Mouse (Mus musculus): ENCODE measurements around the gene Plin2. TPM values are rescaled to one million over a fixed set of nuclear protein-coding genes. Genes with fewer than 3 reads are reported as not detected.

Gene Plin2
- polyA plus RNA-seq, 1 experiment from 2014 or later, result 40.8 TPM

GRCm38 (mm10) chr4:86692931-86693330 is 23.1 kb upstream of the Plin2 start:
- ATAC-seq (replicated peaks), result no peak

GRCm38 (mm10) chr4:86691290-86691689 is 21.4 kb upstream of the Plin2 start:
- no peaks in the 10 kb centered on the region for H3K9me3 ChIP-seq
- no peak overlapping the region for H3K4me2 ChIP-seq
- WGBS, result 66% methylated on average over 4 of the region's 4 CpGs
- no peaks in the 10 kb centered on the region for H3K27me3 ChIP-seq (replicated peaks)
- H3K36me3 ChIP-seq (replicated peaks), result no peaks in the 10 kb centered on the region
- no peak overlapping the region for H3K27ac ChIP-seq
- ATAC-seq (replicated peaks), result no peak
- H3K9ac ChIP-seq, result no peak overlapping the region
- H3K4me1 ChIP-seq, result no peaks in the 10 kb centered on the region
- no peak overlapping the region for H3K4me3 ChIP-seq

More at GRCm38 (mm10) chr4:86692931-86693330, 23.1 kb upstream of the Plin2 start:
- Histone ChIP-seq H3K4me1 (no peaks in the 10 kb centered on the region), H3K4me3 (no peak overlapping the region), H3K4me2 (no peak overlapping the region), H3K27me3 (replicated peaks) (no peaks in the 10 kb centered on the region), H3K9ac (no peak overlapping the region), H3K27ac (no peak overlapping the region), H3K9me3 (no peaks in the 10 kb centered on the region), H3K36me3 (replicated peaks) (no peaks in the 10 kb centered on the region)
- WGBS, result 88% methylated on average over 7 of the region's 7 CpGs

GRCm38 (mm10) chr4:86690768-86691167 is 20.9 kb upstream of the Plin2 start:
- Histone ChIP-seq H3K4me2 (no peak overlapping the region), H3K4me3 (no peak overlapping the region), H3K36me3 (replicated peaks) (no peaks in the 10 kb centered on the region), H3K27ac (no peak overlapping the region), H3K27me3 (replicated peaks) (no peaks in the 10 kb centered on the region), H3K9ac (no peak overlapping the region), H3K9me3 (no peaks in the 10 kb centered on the region), H3K4me1 (no peaks in the 10 kb centered on the region)
- ATAC-seq (replicated peaks), result no peak
- 87% methylated on average over 6 of the region's 6 CpGs for WGBS

- Histone ChIP-seq H3K9me3 (no peaks in the 10 kb centered on the region), H3K4me2 (no peak overlapping the region), H3K27ac (no peak overlapping the region), H3K4me1 (no peaks in the 10 kb centered on the region), H3K27me3 (replicated peaks) (no peaks in the 10 kb centered on the region), H3K9ac (no peak overlapping the region), H3K4me3 (no peak overlapping the region), H3K36me3 (replicated peaks) (no peaks in the 10 kb centered on the region)
- 49% methylated on average over 7 of the region's 7 CpGs for WGBS
- ATAC-seq (replicated peaks), result no peak
Observed at GRCm38 (mm10) chr4:86690194-86690593, 20.3 kb upstream of the Plin2 start.

GRCm38 (mm10) chr4:86689056-86689735 is 19.3 kb upstream of the Plin2 start:
- H3K27ac ChIP-seq, result no peak overlapping the region
- H3K4me2 ChIP-seq, result no peak overlapping the region
- no peak for ATAC-seq (replicated peaks)
- no peak overlapping the region for H3K9ac ChIP-seq
- WGBS, result 77% methylated on average over 10 of the region's 10 CpGs
- H3K36me3 ChIP-seq (replicated peaks), result no peaks in the 10 kb centered on the region
- H3K4me3 ChIP-seq, result no peak overlapping the region
- no peaks in the 10 kb centered on the region for H3K9me3 ChIP-seq
- H3K27me3 ChIP-seq (replicated peaks), result no peaks in the 10 kb centered on the region
- no peaks in the 10 kb centered on the region for H3K4me1 ChIP-seq

GRCm38 (mm10) chr4:86686564-86686963 is 16.7 kb upstream of the Plin2 start:
- Histone ChIP-seq H3K9me3 (no peaks in the 10 kb centered on the region), H3K4me1 (no peaks in the 10 kb centered on the region), H3K27me3 (replicated peaks) (no peaks in the 10 kb centered on the region), H3K4me2 (no peak overlapping the region), H3K4me3 (no peak overlapping the region), H3K36me3 (replicated peaks) (no peaks in the 10 kb centered on the region), H3K27ac (no peak overlapping the region), H3K9ac (no peak overlapping the region)
- ATAC-seq (replicated peaks), result no peak
- 85% methylated on average over 3 of the region's 3 CpGs for WGBS

GRCm38 (mm10) chr4:86686009-86686366 is 16.1 kb upstream of the Plin2 start:
- ATAC-seq (replicated peaks), result no peak
- Histone ChIP-seq H3K27ac (no peak overlapping the region), H3K9me3 (no peaks in the 10 kb centered on the region), H3K27me3 (replicated peaks) (no peaks in the 10 kb centered on the region), H3K4me3 (no peak overlapping the region), H3K4me1 (no peaks in the 10 kb centered on the region), H3K4me2 (no peak overlapping the region), H3K9ac (no peak overlapping the region), H3K36me3 (replicated peaks) (no peaks in the 10 kb centered on the region)
- 82% methylated on average over 2 of the region's 2 CpGs for WGBS

- Histone ChIP-seq H3K36me3 (replicated peaks) (no peaks in the 10 kb centered on the region), H3K9me3 (no peaks in the 10 kb centered on the region), H3K4me3 (no peak overlapping the region), H3K27ac (no peak overlapping the region), H3K4me1 (no peaks in the 10 kb centered on the region), H3K4me2 (no peak overlapping the region), H3K27me3 (replicated peaks) (no peaks in the 10 kb centered on the region), H3K9ac (no peak overlapping the region)
- ATAC-seq (replicated peaks), result no peak
- WGBS, result 82% methylated on average over 11 of the region's 11 CpGs
Observed at GRCm38 (mm10) chr4:86685231-86686008, 15.6 kb upstream of the Plin2 start.

- Histone ChIP-seq H3K4me2 (no peak overlapping the region), H3K27me3 (replicated peaks) (no peaks in the 10 kb centered on the region), H3K9me3 (no peaks in the 10 kb centered on the region), H3K36me3 (replicated peaks) (no peaks in the 10 kb centered on the region), H3K4me1 (no peaks in the 10 kb centered on the region), H3K9ac (no peak overlapping the region), H3K4me3 (no peak overlapping the region), H3K27ac (no peak overlapping the region)
- no peak for ATAC-seq (replicated peaks)
- 86% methylated on average over 6 of the region's 6 CpGs for WGBS
Observed at GRCm38 (mm10) chr4:86684806-86685205, 14.9 kb upstream of the Plin2 start.

- no peak overlapping the region for H3K27ac ChIP-seq
- no peak for ATAC-seq (replicated peaks)
Observed at GRCm38 (mm10) chr4:86683746-86684145, 13.9 kb upstream of the Plin2 start.

GRCm38 (mm10) chr4:86683280-86683679 is 13.4 kb upstream of the Plin2 start:
- H3K4me2 ChIP-seq, result no peak overlapping the region
- no peaks in the 10 kb centered on the region for H3K9me3 ChIP-seq
- H3K4me3 ChIP-seq, result no peak overlapping the region
- no peak overlapping the region for H3K27ac ChIP-seq
- WGBS, result 90% methylated on average over 5 of the region's 5 CpGs
- H3K36me3 ChIP-seq (replicated peaks), result no peaks in the 10 kb centered on the region
- H3K9ac ChIP-seq, result no peak overlapping the region
- no peak for ATAC-seq (replicated peaks)
- H3K4me1 ChIP-seq, result no peaks in the 10 kb centered on the region
- no peaks in the 10 kb centered on the region for H3K27me3 ChIP-seq (replicated peaks)

More at GRCm38 (mm10) chr4:86683746-86684145, 13.9 kb upstream of the Plin2 start:
- no peaks in the 10 kb centered on the region for H3K9me3 ChIP-seq
- no peaks in the 10 kb centered on the region for H3K4me1 ChIP-seq
- H3K9ac ChIP-seq, result no peak overlapping the region
- 90% methylated on average over 5 of the region's 5 CpGs for WGBS
- no peaks in the 10 kb centered on the region for H3K36me3 ChIP-seq (replicated peaks)
- H3K27me3 ChIP-seq (replicated peaks), result no peaks in the 10 kb centered on the region
- H3K4me3 ChIP-seq, result no peak overlapping the region
- no peak overlapping the region for H3K4me2 ChIP-seq

- Histone ChIP-seq H3K4me1 (no peaks in the 10 kb centered on the region), H3K9ac (no peak overlapping the region), H3K4me3 (no peak overlapping the region), H3K27ac (no peak overlapping the region), H3K36me3 (replicated peaks) (no peaks in the 10 kb centered on the region), H3K27me3 (replicated peaks) (no peaks in the 10 kb centered on the region), H3K4me2 (no peak overlapping the region), H3K9me3 (no peaks in the 10 kb centered on the region)
- no peak for ATAC-seq (replicated peaks)
- WGBS, result 83% methylated on average over 2 of the region's 2 CpGs
Observed at GRCm38 (mm10) chr4:86681846-86682245, 12.0 kb upstream of the Plin2 start.

GRCm38 (mm10) chr4:86681421-86681820 is 11.6 kb upstream of the Plin2 start:
- H3K4me1 ChIP-seq, result no peaks in the 10 kb centered on the region
- 20% methylated on average over 3 of the region's 3 CpGs for WGBS
- no peaks in the 10 kb centered on the region for H3K9me3 ChIP-seq
- no peak overlapping the region for H3K4me2 ChIP-seq
- no peak overlapping the region for H3K27ac ChIP-seq
- H3K4me3 ChIP-seq, result no peak overlapping the region
- H3K9ac ChIP-seq, result no peak overlapping the region
- ATAC-seq (replicated peaks), result no peak
- no peaks in the 10 kb centered on the region for H3K27me3 ChIP-seq (replicated peaks)
- H3K36me3 ChIP-seq (replicated peaks), result no peaks in the 10 kb centered on the region

All from midbrain, embryonic 15.5 days (tissue).